Mouse (Mus musculus): Measurements from ENCODE around the gene Igfl3. TPM values are rescaled to one million over a fixed set of nuclear protein-coding genes. Genes with fewer than 3 reads are reported as not detected.

The Igfl3 gene
- total RNA-seq (2021), result not detected
- long read RNA-seq, experiment 1, result 0 reads
- long read RNA-seq, experiment 2, result 0 reads

DNA sequence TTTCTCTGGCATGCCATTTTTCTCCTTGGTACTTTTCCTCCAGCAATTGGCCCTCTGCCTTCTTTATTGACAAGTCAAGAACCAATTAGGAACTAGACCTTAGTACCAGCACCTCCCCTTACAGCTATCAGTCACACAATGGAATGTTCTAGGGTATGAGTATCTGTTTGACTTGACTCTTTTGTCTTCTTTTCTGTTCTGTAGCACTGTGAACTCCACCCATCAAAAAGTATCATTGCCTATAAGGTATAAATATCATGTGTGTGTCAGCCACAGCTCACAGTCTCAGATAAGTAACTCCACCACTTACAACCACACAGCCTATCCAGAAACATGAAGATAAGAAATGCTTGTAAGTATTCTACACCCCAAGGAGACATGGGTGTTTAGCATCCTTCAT, at the start of gene Igfl3:
Igfl3 (plus strand) TSS at position 301 of the 400 bp plus-strand sequence.
- H3K27ac ChIP-seq, result no peak within 1 kb of the TSS
- DNase-seq (ENCODE audit: low spot score in 2 of 2), result no peak
- no peak within 1 kb of the TSS for H3K4me3 ChIP-seq
- no peak for TF ChIP-seq CTCF (conservative IDR thresholded peaks at IDR 0.05)

DNA sequence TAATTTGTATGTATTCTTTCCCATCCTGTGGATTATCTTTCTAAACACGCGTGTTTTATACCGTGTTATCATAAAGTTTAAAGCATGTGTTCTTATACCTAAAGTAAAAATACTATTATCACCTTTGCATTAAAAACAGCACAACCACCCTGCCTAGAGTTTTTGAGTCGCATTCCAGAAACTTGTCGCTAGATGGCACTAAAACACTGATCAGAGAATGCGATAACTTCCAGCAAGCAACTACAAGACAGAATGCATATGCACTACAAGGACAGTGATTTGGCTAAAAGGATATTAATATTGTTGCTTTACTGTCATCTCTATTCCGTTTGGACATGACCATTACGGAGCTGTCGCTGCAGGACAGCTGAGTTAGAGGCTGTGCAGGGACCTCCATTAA, 34.6 kb downstream of the Igfl3 start:
- peak; percentile 68 for TF ChIP-seq CTCF (conservative IDR thresholded peaks at IDR 0.05)
- DNase-seq (ENCODE audit: low spot score in 2 of 2), result no peak
- H3K27ac ChIP-seq, result no peak overlapping the region
- H3K4me3 ChIP-seq, result no peak overlapping the region

DNA sequence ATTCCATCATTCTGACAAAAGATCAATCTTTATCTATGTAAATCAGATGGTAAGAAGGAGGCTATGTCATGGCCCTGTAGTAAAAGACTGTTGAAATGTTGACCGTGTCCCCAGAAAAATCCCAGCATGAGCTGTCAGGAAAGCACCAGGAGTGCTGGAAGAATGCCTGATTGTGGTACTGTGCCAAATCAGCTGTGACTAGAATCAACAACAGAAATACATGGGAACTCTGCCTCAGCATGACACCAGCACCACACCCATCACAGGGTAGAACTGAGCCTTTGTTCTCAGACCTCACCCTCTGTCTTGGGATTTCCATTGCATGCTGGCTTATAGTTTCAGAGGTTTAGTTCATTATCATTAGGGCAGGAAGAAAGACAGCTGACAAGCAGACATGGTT, 38.4 kb downstream of the Igfl3 start:
- no peak overlapping the region for H3K27ac ChIP-seq
- H3K4me3 ChIP-seq, result no peak overlapping the region
- no peak for DNase-seq (ENCODE audit: low spot score in 2 of 2)
- TF ChIP-seq CTCF (conservative IDR thresholded peaks at IDR 0.05), result no peak

Other genes starting within 250 kb of the Igfl3 start
- gene Ceacam11, start 204.4 kb upstream of the Igfl3 start, total RNA-seq (2021), result not detected
- not detected for gene Ceacam13, start 166.6 kb upstream of the Igfl3 start, total RNA-seq (2021)
- gene Ceacam12, start 110.6 kb upstream of the Igfl3 start, total RNA-seq (2021), result not detected
- not detected for gene Mill1, start 68.9 kb downstream of the Igfl3 start, total RNA-seq (2021)
- not detected for gene Psg18, start 178.5 kb downstream of the Igfl3 start, total RNA-seq (2021)